Mouse (Mus musculus) urinary bladder, adult 2 months (tissue): ENCODE data around the gene Glud1. TPM values are rescaled to one million over a fixed set of nuclear protein-coding genes. Genes with fewer than 3 reads are reported as not detected.

Experiments used
- DNase-seq: peaks from one replicate; pipeline ENCODE4 v3.0.0; 2022; ENCODE audit warnings: low spot score
- polyA plus RNA-seq: library from polyadenylated mRNA; depleted of rRNA; stranded (reverse); fragments of >200 nt; gene quantifications from 2 replicates; pipeline ENCODE4 v1.2.3, GENCODE M21; 2012; rRNA removed

Gene Glud1
- polyA plus RNA-seq, result 115 and 123 TPM in 2 replicates

DNA sequence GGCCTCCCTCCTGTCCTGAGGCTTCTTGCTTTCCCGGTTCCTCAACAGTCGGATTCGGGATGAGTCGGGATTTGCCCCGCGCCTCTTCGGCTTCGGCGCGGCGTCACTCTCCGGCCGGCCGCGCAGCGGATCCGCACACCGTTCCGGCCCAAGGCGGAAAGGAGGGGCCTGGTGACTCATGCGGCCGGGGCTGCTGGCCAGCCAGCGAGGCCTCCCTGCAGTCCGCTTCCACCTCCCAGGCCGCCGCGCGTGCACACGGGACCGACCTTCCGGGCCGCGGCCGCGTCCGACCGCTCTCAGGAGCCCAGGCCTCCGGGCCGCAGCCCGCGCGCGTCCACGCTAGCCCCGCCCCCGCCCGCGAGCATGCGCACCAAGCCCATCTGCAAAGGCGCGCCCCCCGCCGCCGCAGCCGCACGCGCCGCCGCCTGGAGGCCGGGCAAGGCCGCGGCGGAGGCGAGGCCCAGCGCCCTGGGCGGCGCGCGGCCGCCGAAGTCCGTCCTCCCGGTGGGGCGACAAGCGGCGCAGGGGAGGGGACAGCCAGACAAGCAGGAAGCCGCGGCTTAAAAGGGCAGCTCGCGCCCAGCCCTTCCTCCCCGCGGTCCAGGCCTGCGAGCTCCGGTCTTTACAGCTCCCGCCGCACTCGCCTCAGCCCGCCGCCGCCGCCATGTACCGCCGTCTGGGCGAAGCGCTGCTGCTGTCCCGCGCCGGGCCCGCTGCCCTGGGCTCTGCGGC, at the start of gene Glud1, which contains the start of gene Shld2:
Gene Glud1, plus strand, starts transcription at position 494 of the 732 bp plus-strand sequence.
Gene Shld2, minus strand, starts transcription at position 260 of the 732 bp plus-strand sequence.
- peak; percentile 96 for DNase-seq

DNA sequence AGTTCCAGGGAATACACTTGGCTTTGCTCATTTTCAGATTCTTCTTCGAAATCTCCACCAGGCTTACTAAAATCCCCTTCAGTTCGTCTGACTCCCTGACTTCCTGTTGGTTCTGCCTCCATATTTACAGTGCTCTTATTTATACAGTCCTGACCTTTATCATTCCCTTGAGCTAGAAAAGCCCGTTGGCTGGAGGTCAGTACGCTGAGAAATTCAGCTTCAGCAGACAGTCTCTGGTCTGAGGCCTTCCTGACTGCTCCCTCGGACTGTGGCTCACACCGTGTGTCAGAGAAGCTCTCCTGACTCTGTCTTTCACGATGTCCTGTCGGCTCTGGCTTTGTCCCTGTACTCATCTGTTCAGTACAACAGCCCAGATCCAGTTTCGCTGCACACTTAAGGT, 42.5 kb upstream of the Glud1 start:
- DNase-seq, result no peak

DNA sequence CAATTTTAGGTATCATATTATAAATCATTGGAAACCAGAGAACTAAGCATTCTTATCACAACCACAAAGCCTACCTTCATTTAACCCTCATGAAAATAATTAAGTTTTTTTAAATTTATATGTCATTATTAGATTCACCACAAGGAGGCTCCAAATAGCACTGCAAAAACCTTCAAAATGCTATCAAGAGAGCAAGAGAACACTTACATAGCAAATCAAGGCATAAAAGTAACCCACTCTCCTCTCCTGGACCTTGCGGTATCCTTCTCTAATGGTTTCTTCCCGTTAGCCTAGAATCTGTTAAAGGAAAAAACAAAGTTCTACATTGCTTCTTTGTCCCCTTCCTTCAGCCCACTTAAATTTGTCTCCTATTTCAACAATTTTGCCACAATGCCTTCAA, 37.2 kb upstream of the Glud1 start:
- no peak for DNase-seq

DNA sequence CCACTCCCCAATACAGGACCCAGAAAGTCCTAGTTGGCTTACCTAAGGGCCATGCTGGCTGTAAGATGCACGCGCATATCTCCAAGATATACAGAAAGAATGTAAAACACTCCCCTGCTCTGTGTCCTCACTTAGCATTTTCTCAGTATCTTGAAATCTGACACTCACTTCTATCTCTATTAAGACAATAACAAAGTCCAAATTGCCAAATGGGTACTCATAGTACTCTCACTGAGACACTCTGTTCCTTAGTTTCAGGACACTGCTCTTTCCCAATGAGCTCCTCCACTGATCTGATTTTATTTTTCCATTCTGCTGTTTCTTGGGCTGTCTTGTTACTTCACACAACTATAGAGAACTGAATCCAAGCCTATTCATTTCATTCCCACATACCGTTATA, 36.4 kb upstream of the Glud1 start:
- DNase-seq, result no peak

DNA sequence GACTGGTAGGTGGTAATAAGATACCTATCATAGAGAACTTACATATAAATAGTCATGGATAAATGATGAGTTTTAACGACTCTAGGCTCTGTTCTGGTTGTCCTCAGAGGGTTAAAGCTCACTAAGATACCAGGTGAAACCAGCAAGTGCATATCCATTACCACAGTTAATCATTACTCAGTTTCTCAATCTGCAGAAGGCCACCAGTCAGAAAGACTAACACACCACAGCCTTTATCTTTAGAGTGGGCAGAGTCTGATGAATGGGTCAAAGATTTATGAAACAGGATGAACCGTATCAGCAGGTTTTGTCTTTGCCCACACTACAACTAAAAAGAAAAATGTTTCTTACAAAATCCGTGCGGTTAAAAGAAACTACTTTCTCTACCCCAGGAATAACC, 35.3 kb upstream of the Glud1 start:
- DNase-seq, result no peak

DNA sequence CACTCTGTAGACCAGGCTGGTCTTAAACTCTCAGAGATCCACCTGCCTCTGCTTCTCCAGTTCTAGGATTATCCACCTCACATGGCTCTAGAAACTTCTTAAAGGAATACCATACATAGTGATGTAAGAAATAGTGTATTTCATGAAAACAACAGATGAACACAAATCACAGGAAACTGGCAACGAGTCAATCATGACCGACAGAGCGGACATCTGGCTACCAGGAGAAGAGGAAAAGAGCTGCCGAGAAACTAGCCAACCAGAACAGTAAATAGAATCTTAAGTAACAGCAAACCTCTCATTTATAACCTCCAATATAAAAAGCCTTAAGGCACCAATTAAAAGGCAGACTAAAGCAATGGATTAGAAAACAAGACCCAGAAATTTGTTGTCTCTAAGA, 30.8 kb upstream of the Glud1 start:
- no peak for DNase-seq

DNA sequence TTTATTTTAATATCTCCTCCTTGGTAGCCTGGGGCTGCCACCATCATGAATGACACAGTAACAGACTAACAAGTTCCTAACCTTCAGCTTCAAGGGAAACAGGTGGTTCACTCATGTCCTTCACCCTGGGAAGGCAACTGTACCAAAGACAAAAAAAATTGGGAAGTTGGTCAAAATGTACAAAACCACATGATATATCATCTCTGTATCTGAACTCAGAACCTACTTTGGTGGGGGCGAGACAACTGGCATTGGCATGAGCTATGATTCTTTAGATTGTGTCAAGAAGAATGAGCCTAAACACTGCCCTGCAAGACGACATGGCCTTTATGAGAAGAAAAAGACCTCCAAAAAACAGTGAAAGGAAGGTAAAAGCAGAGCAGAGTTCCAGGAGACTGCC, 29.7 kb upstream of the Glud1 start:
- no peak for DNase-seq

DNA sequence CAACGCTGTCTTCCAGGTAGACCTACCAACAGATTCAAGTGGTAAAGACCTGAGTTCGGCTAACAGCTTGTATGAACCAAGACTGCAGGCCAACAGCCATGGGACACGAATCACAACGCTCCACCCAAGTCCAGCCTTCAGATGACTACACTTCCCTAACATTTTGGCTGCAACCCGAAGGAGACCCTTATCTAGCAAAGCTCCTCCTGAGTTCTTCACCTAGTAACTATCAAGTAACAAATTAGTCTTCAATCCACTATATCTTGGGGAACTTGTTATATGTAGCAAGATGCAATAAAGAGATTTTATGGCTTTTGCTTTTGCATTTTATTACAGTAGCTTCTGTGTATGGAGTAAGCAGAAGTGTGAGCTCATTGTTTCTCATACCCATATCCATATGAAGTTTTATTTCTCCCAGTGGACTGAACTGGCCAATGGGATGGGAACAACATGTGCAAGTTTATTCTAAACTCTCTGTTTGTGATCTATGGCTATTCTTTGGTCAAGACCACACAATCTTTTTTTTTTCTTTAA, 28.7 kb upstream of the Glud1 start:
- no peak for DNase-seq

DNA sequence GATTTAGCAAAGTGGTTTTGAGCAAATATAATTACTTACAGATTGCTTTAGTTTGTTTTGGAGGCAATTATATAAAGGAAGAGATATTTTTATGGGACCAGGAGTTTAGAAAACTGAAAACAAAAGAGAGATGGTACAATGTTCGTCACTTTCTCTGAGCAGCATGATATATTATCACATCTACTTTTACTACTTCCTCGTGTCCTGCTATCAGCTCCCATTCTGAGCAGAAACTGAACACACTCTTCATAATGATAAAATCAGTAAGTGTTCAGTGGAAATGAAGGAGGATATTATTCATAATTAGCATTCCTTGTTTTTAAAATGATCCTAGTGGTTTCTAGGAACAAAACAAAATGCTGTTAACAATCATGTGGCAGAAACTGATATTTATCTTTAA, 22.1 kb upstream of the Glud1 start:
- no peak for DNase-seq

DNA sequence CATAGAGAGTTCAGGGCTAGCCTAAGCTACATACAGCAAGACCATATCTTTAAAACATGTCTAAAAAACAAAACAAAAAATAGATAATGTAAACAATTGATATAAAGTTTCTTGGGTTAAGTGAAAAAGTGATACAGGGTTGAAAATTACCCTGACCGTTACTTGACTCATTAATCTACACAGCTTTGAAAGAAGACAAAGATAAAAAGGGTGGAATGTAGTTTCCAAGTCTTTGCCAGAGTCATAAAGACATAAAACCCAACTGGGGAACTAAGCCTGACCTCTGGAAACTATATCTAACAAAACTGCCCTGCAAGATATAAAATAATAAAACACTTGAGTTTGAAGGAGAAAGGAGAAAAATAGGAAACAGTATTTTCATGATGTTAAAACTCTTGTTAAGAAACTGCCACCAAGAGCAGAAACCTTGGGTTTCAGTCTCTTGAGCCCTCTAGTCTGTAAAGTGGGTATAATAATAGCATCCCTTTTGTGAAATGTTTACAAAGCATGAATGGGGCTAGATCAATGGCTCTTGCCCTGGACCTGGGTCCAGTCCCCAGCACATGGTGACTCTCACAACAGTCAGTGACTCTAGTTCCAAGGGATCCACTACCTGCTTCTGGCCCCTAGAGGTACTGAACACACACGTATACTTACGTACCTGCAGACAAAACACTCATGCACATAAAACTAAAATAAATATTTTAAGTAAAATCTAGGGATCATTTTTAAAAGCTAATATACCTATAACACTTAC, 21.1 kb upstream of the Glud1 start:
- no peak for DNase-seq

DNA sequence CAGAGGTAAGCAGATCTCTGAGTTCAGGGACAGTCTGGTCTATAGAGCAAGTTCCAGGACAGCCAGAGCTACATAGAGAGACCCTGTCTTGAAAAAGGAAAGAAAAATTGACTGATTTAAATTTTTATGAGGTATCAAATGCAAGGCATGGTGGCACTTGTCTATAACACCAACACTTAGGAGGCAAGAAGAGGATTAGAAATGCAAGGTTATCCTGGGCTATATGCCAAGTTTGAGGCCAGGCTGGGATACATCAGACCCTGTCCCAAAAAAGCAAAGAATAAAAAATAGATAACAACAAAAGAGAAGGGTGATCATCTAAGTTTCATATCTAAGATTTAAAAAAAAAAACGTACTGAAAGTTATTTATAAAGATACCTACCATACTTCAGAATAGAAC, 20.3 kb upstream of the Glud1 start:
- no peak for DNase-seq

DNA sequence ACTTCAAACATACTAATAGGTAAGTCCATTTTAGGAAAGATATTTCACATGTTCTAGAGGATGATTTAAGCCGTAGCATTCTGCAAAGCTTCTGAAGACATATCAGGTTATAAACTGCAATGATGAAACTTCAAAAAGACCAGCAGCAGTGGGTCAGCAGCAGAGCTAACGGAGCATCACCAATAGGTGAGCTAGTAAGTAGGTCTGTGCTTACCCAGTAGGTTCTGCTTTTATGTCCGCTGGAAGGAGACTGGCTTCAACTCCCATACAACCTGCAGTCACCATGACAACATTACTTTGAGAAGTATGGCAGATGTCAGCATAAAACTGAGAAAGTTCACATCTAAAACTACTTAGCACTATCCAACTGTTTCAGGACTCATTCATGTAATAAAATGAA, 16.9 kb upstream of the Glud1 start:
- no peak for DNase-seq

DNA sequence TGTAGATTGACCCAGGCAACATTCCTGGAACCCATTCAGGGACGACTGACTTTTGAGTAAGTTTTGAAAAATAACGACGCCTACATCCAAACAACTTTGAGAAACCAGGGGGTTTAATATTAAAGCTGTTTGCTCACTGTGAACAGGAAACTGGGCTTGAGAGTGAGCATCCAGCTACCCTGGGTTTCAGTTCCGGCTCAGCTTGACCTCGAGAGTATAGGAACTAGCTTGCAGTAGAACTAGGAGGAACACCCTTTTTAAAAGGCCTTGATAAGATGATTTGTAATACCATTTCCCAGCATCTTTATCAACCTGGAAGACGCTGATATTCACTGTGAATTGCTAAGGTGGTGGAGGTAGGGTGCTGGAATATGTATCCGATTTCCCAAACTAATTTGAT, 14.2 kb upstream of the Glud1 start:
- no peak for DNase-seq

DNA sequence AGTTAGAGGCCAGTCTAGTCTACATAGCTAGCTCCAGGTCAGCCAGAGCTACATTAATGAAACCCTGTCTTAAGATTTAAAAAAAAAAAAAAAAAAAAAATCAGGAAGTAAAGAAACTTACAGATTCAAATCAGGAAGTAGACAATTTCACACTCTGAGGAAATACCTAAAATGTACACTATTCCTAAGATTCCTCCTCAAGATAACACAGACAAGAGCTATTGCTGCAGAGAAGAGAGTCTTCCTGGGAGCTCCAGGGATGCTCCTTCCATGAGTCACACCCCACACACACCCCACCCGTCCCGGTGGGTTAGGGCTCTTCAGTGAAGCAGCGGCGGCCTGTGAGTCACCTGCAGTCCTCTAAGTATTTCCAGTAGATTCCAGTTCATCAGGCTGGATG, 13.5 kb upstream of the Glud1 start:
- DNase-seq, result no peak

DNA sequence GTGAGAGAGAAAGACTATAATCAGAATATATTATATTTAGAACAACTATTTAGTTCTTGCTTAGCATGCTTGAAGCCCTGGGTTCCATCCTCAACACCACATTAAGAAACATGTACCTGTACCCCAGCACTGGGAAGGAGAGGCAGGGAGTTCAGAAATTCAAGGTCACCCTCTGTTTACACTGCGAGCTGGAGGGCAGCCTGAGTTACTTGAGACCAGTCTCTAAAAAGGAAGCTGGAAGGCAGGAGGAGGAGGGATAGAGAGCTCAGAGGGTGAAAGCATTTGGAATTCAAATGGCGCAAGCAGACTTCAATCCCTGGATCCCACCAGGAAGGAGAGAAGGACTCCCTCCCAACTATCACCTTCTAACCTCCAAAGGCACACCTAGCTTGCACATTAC, 12.9 kb upstream of the Glud1 start:
- no peak for DNase-seq

DNA sequence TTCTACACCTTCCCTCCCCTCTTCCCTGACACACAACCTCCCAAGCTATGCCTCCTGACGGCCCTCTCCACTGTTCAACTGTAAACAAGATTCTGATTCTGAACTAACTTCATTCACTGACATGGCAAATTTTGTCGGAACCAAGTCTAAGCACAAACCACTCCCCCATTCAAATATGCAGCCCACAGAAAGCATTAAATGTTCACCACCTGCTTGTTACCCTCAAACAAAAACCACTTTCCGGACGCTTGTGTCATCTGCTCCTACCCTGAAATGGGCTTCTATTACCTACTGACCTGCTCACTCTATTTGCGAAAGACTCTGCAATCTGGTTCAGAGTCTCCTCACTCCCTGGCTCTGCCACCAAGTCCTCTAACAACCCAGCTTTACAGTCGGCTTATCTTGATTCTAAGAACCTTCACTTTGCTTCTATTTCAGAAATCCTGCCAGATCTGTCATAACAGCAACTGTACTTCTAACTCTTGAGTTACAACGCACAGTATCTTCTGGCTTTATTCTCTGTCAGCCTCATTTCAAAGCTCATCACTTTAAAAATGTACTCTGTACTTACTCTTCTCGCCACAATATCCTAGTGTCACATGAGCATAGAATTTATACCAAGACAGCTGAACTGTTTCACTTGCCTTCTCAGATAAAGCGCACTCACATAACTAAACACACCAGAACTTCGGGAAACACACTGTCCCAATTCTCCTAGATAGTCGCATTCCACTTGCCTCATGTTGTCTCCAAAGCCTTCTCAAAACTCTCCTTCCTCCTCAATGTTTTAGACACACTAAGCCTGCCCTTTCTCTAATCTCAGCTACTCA, 11.4 kb upstream of the Glud1 start:
- DNase-seq, result no peak

DNA sequence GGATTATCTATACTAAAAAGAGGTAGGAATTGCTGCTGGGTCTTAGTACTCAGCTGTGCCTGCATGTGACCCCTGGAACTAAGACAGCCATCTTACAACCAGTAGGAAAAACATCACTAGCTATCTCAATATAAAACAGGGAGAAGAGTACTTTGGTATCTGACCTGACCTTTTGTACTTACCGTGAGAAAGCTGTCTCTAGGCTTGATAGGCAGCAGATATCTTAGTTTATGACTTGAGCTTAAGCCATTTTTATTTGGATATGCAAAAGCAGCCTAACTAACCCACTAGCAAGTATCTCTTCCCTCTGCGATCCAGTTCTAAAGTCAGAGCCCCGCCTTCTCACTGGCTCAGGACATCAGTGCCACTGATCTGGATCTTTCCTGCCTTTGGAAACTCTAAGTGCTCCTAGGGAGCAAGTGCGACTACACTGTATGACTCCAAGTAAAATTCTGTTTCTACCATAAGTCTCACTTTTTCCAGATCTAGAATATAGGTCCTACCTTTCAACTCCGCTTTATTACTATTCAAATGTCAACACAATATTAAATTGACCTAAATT, 7.8 kb upstream of the Glud1 start:
- no peak for DNase-seq

DNA sequence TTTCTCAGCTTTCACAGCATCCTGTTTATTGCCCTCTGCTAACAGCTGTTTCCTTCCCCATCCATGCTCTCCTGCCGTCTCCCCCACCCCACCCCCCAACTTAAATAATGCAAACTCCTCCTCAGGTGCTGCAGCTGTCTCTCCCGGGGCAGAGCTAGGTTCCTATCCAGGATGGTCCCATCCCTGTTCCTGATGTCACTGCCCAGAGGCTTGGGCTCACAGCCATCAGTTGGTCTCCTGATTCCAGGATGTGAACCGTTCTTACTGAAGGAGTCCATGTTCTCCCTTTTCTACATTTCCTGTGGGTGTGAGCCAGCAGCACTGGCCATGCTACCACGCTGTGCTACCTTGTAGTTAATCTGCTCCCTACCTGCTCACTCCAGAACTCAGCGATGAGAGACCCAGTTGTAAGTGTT, 7.3 kb upstream of the Glud1 start:
- DNase-seq, result no peak

DNA sequence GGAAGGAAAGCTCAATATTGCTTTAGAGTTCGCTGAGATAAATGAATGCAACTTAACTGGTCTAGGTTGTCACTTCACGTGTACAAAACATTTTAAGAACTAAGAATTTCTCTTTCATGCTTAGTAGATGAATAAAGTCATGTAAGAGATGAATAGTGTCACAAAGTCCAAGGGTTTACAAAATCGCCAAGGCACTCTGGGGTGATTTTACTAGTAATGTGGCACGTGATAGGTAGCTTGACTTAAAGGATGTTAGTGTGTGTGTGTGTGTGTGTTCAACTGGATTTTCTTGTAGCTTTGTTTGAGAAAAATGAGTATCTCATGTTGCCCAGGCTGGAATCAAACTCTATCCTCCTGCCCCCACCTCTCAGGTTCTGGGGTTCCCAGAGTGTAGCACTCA, 1.3 kb upstream of the Glud1 start:
- no peak for DNase-seq

DNA sequence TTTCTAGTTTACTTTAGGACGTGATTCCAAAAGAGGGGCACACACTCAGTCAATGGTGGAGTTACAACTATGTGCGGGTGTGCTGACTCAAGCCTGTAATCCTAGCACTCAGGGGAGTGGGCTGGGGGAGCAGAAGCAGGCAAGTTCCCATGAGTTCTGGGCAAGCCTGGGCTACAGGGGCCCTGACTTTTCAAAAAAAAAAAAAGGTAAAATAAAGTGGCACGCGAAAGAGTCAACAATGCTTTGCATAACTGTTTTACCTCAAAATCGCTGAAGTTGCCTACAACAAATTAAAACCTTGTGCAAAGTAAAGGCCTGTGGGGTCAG, 657 bp upstream of the Glud1 start:
- DNase-seq, result no peak

DNA sequence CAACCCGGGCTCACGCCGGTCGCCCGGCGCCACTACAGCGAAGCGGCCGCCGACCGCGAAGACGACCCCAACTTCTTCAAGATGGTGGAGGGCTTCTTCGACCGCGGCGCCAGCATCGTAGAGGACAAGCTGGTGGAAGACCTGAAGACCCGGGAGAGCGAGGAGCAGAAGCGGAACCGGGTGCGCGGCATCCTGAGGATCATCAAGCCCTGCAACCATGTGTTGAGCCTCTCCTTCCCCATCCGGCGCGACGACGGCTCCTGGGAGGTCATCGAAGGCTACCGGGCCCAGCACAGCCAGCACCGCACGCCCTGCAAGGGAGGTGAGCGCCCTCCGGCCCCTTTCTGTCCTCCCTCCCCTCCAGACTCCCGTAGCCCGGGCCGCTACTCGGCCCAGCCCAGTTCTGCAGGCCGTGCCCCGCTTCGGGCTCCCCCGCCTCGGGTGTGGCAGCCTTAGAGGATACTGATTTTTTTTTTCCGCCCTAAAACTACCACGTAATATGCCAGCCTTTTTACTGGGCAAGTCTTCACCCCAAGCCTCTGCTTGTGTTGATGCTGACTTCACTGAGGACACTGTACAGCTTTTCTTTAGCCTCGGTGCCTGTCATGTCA, 599 bp downstream of the Glud1 start:
- DNase-seq, result peak; percentile 56

DNA sequence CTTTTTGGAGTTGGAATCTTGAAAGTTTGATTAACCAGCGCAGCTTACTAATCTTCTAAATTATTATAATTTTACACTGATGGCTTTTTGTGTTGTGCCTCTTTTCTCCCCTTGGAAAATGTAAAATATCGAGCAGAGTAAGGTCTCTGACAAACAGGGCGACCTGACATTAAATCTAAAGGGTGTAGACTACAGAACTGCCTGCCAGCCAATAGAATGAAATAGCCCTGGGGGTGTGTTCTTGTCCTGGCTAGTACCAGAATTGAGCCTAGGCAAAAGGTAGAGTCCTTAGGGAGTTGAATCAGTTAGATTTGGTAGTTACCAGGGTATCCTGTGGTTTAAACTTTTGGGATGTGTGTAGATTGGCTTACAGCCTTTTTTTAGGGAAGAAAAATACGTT, 1.2 kb downstream of the Glud1 start:
- DNase-seq, result no peak
